Mouse (Mus musculus) liver, embryonic 16.5 days (tissue): ENCODE data around the gene Lrrfip2. TPM values are rescaled to one million over a fixed set of nuclear protein-coding genes. Genes with fewer than 3 reads are reported as not detected.
A peak's percentile ranks its signal among the peaks of the same experiment; 100 is the strongest.

Source experiments
- ATAC-seq: fragments of 200-750 bp; cut with Nextera tagmentation; 2 replicates; pipeline ENCODE4 v1.8.0; 2017; ENCODE audit warnings: low read depth, mild to moderate bottlenecking, moderate number of reproducible peaks, moderate library complexity
- H3K27ac ChIP-seq: fragments of 300-500 bp; sonication (generic); 2 replicates; pipeline ENCODE4 v1.5.1; 2014; ENCODE audit warnings: mild to moderate bottlenecking, low read length
- H3K27me3 ChIP-seq: fragments of 300-500 bp; sonication (generic); 2 replicates; pipeline ENCODE4 v1.6.1; 2014; ENCODE audit warnings: low read depth, low read length, mixed read lengths; ENCODE audit not compliant: control insufficient read depth, insufficient read depth
- H3K36me3 ChIP-seq: fragments of 300-500 bp; sonication (generic); 2 replicates; pipeline ENCODE4 v1.6.1; 2014; ENCODE audit warnings: mild to moderate bottlenecking; ENCODE audit not compliant: control insufficient read depth, insufficient read depth
- H3K4me1 ChIP-seq: fragments of 300-500 bp; sonication (generic); 2 replicates; pipeline ENCODE4 v1.6.1; 2014; ENCODE audit warnings: low read depth, low read length, mixed read lengths; ENCODE audit not compliant: control insufficient read depth
- H3K4me2 ChIP-seq: fragments of 300-500 bp; sonication (generic); 2 replicates; pipeline ENCODE4 v1.6.1; 2014; ENCODE audit warnings: low read depth, low read length, mixed read lengths
- H3K4me3 ChIP-seq: fragments of 300-500 bp; sonication (generic); 2 replicates; pipeline ENCODE4 v1.5.1; 2014; ENCODE audit warnings: low read depth, mild to moderate bottlenecking, low read length
- H3K9ac ChIP-seq: fragments of 300-500 bp; sonication (generic); 2 replicates; pipeline ENCODE4 v1.6.1; 2014; ENCODE audit warnings: low read depth, low read length
- H3K9me3 ChIP-seq: fragments of 300-500 bp; sonication (generic); replicated peaks from 2 replicates; pipeline ENCODE4 v1.6.1; 2016; ENCODE audit warnings: low read length; ENCODE audit not compliant: control insufficient read depth
- WGBS: fragments of 180-500 bp; shearing (Covaris S2); extraction: QIAGEN DNeasy Blood & Tissue Kit; methylation state at CpG from one replicate; pipeline ENCODE4 v1.1.7; 2014; ENCODE audit not compliant: insufficient replicate concordance; 5-methylcytosine and 5-hydroxymethylcytosine counted together
- polyA plus RNA-seq: library from polyadenylated mRNA; unstranded; fragments of >200 nt; fragmentation: Nextera tagmentation; extraction: Ambion mirVana; gene quantifications from 2 replicates; pipeline ENCODE4 v1.2.1, GENCODE M21; 2015

Lrrfip2 gene
- polyA plus RNA-seq, 1 experiment from 2014 or later, result 16.2 TPM

GRCm38 (mm10) chr9:111211122-111212041 is 94.0 kb downstream of the Lrrfip2 start:
- peak; percentile 65 for ATAC-seq
- 60% methylated on average over 10 of the region's 10 CpGs for WGBS
- H3K27ac ChIP-seq, result peak overlapping the region; percentile 43; the same call in 1 of the 2 replicates

GRCm38 (mm10) chr9:111213501-111213900 is 96.1 kb downstream of the Lrrfip2 start:
- no peak overlapping the region for H3K4me3 ChIP-seq
- H3K9me3 ChIP-seq, result no peaks in the 10 kb centered on the region
- H3K36me3 ChIP-seq, result no peaks in the 10 kb centered on the region
- no peaks in the 10 kb centered on the region for H3K27me3 ChIP-seq
- 0 out of 2 replicates have a peak, but pooled peaks have one; percentile 12 for ATAC-seq
- no peak overlapping the region for H3K27ac ChIP-seq
- peaks cover 5% of the 10 kb centered on the region for H3K4me1 ChIP-seq
- 36% methylated on average over 6 of the region's 6 CpGs for WGBS
- no peak overlapping the region for H3K4me2 ChIP-seq
- H3K9ac ChIP-seq, result no peak overlapping the region

More at GRCm38 (mm10) chr9:111211122-111212041, 94.0 kb downstream of the Lrrfip2 start:
- Histone ChIP-seq H3K4me2 (no peak overlapping the region), H3K4me3 (no peak overlapping the region), H3K4me1 (peaks cover 5% of the 10 kb centered on the region), H3K27me3 (no peaks in the 10 kb centered on the region), H3K9me3 (no peaks in the 10 kb centered on the region), H3K9ac (no peak overlapping the region), H3K36me3 (no peaks in the 10 kb centered on the region)

- no peak overlapping the region for H3K9ac ChIP-seq
- H3K4me2 ChIP-seq, result no peak overlapping the region
- no peaks in the 10 kb centered on the region for H3K9me3 ChIP-seq
- H3K27ac ChIP-seq, result no peak overlapping the region
- no peak overlapping the region for H3K4me3 ChIP-seq
- H3K4me1 ChIP-seq, result no peaks in the 10 kb centered on the region; the same call in 1 of the 2 replicates
- H3K27me3 ChIP-seq, result no peaks in the 10 kb centered on the region
- H3K36me3 ChIP-seq, result no peaks in the 10 kb centered on the region
- ATAC-seq, result no peak
Observed at GRCm38 (mm10) chr9:111216424-111216823, 99.0 kb downstream of the Lrrfip2 start.

GRCm38 (mm10) chr9:111220551-111221080 is 103.2 kb downstream of the Lrrfip2 start:
- no peak for ATAC-seq
- Histone ChIP-seq H3K4me3 (no peak overlapping the region), H3K4me1 (no peaks in the 10 kb centered on the region), H3K9ac (no peak overlapping the region), H3K27ac (no peak overlapping the region), H3K27me3 (no peaks in the 10 kb centered on the region), H3K4me2 (no peak overlapping the region), H3K36me3 (peaks cover 10% of the 10 kb centered on the region; the same call in 1 of the 2 replicates), H3K9me3 (no peaks in the 10 kb centered on the region)
- 60% methylated on average over 5 of the region's 5 CpGs for WGBS

- no peaks in the 10 kb centered on the region for H3K27me3 ChIP-seq
- H3K9me3 ChIP-seq, result no peaks in the 10 kb centered on the region
- peaks cover 10% of the 10 kb centered on the region for H3K36me3 ChIP-seq
- ATAC-seq, result no peak
- H3K9ac ChIP-seq, result no peak overlapping the region
- 55% methylated on average over 1 of the region's 1 CpGs for WGBS
- H3K4me3 ChIP-seq, result no peak overlapping the region
- H3K4me2 ChIP-seq, result no peak overlapping the region
- H3K4me1 ChIP-seq, result no peaks in the 10 kb centered on the region
- H3K27ac ChIP-seq, result no peak overlapping the region
Observed at GRCm38 (mm10) chr9:111221580-111221979, 104.2 kb downstream of the Lrrfip2 start.

- WGBS, result 90% methylated on average over 5 of the region's 5 CpGs
- no peak for ATAC-seq
- no peaks in the 10 kb centered on the region for H3K27me3 ChIP-seq
- H3K4me3 ChIP-seq, result no peak overlapping the region
- no peak overlapping the region for H3K4me2 ChIP-seq
- peaks cover 12% of the 10 kb centered on the region for H3K36me3 ChIP-seq
- no peak overlapping the region for H3K9ac ChIP-seq
- H3K4me1 ChIP-seq, result no peaks in the 10 kb centered on the region
- H3K9me3 ChIP-seq, result no peaks in the 10 kb centered on the region
- no peak overlapping the region for H3K27ac ChIP-seq
Observed at GRCm38 (mm10) chr9:111223406-111223805, 106.0 kb downstream of the Lrrfip2 start.

- ATAC-seq, result no peak
- Histone ChIP-seq H3K27me3 (no peaks in the 10 kb centered on the region), H3K36me3 (peaks cover 23% of the 10 kb centered on the region), H3K27ac (no peak overlapping the region), H3K4me1 (no peaks in the 10 kb centered on the region), H3K4me2 (no peak overlapping the region), H3K9me3 (no peaks in the 10 kb centered on the region), H3K4me3 (no peak overlapping the region), H3K9ac (no peak overlapping the region)
- WGBS, result 73% methylated on average over 5 of the region's 5 CpGs
Observed at GRCm38 (mm10) chr9:111228446-111228845, 111.1 kb downstream of the Lrrfip2 start.

- no peak overlapping the region for H3K4me3 ChIP-seq
- no peak overlapping the region for H3K27ac ChIP-seq
- no peak overlapping the region for H3K9ac ChIP-seq
- WGBS, result 81% methylated on average over 9 of the region's 9 CpGs
- no peaks in the 10 kb centered on the region for H3K9me3 ChIP-seq
- no peaks in the 10 kb centered on the region for H3K4me1 ChIP-seq
- H3K27me3 ChIP-seq, result no peaks in the 10 kb centered on the region
- H3K4me2 ChIP-seq, result no peak overlapping the region
- no peak for ATAC-seq
- peaks cover 25% of the 10 kb centered on the region for H3K36me3 ChIP-seq
Observed at GRCm38 (mm10) chr9:111234701-111235100, 117.3 kb downstream of the Lrrfip2 start.

- Histone ChIP-seq H3K4me1 (no peaks in the 10 kb centered on the region), H3K36me3 (peaks cover 36% of the 10 kb centered on the region), H3K4me2 (no peak overlapping the region), H3K27me3 (no peaks in the 10 kb centered on the region), H3K9ac (no peak overlapping the region), H3K27ac (no peak overlapping the region), H3K9me3 (no peaks in the 10 kb centered on the region), H3K4me3 (no peak overlapping the region)
- ATAC-seq, result no peak
Observed at GRCm38 (mm10) chr9:111237726-111238125, 120.3 kb downstream of the Lrrfip2 start.
